Mouse (Mus musculus) forebrain, embryonic 11.5 days (tissue): ENCODE data around the gene Plekhh2. TPM values are rescaled to one million over a fixed set of nuclear protein-coding genes. Genes with fewer than 3 reads are reported as not detected.

Experiments
- ATAC-seq: fragments of 200-750 bp; cut with Nextera tagmentation; replicated peaks from 2 replicates; pipeline ENCODE4 v1.8.0; 2017; ENCODE audit warnings: moderate TSS enrichment; ENCODE audit not compliant: low FRiP score
- DNase-seq: peaks from one replicate; pipeline ENCODE4 v3.0.0-alpha.2; 2017; ENCODE audit warnings: low spot score
- H3K27ac ChIP-seq: fragments of 300-500 bp; sonication (generic); 2 replicates; pipeline ENCODE4 v1.5.1; 2014; ENCODE audit warnings: low read depth, low read length
- H3K27me3 ChIP-seq: fragments of 300-500 bp; sonication (generic); 2 replicates; pipeline ENCODE4 v1.6.1; 2014; ENCODE audit warnings: mild to moderate bottlenecking, low read length, mixed read lengths; ENCODE audit not compliant: control insufficient read depth, insufficient read depth
- H3K36me3 ChIP-seq: fragments of 300-500 bp; sonication (generic); 2 replicates; pipeline ENCODE4 v1.6.1; 2014; ENCODE audit warnings: mild to moderate bottlenecking, low read length, moderate library complexity, mixed read lengths; ENCODE audit not compliant: control insufficient read depth, insufficient read depth
- H3K4me1 ChIP-seq: fragments of 300-500 bp; sonication (generic); replicated peaks from 2 replicates; pipeline ENCODE4 v1.6.1; 2014; ENCODE audit warnings: low read length, mixed read lengths; ENCODE audit not compliant: control insufficient read depth, insufficient read depth
- H3K4me2 ChIP-seq: fragments of 300-500 bp; sonication (generic); 2 replicates; pipeline ENCODE4 v1.6.1; 2014; ENCODE audit warnings: low read depth, mild to moderate bottlenecking, low read length, moderate library complexity, mixed read lengths; ENCODE audit not compliant: severe bottlenecking
- H3K4me3 ChIP-seq: fragments of 300-500 bp; sonication (generic); 2 replicates; pipeline ENCODE4 v1.5.1; 2014; ENCODE audit warnings: low read depth, low read length
- H3K9ac ChIP-seq: fragments of 300-500 bp; sonication (generic); 2 replicates; pipeline ENCODE4 v1.6.1; 2014; ENCODE audit warnings: low read length
- H3K9me3 ChIP-seq: fragments of 300-500 bp; sonication (generic); 2 replicates; pipeline ENCODE4 v1.6.1; 2016; ENCODE audit warnings: low read length, mixed read lengths; ENCODE audit not compliant: control insufficient read depth
- WGBS: fragments of 180-500 bp; shearing (Covaris S2); extraction: QIAGEN DNeasy Blood & Tissue Kit; methylation state at CpG from one replicate; pipeline ENCODE4 v1.1.7; 2014; 5-methylcytosine and 5-hydroxymethylcytosine counted together
- polyA plus RNA-seq: library from polyadenylated mRNA; unstranded; fragments of >200 nt; fragmentation: Nextera tagmentation; extraction: Ambion mirVana; gene quantifications from 2 replicates; pipeline ENCODE4 v1.2.1, GENCODE M21; 2014

Gene Plekhh2
- polyA plus RNA-seq, 1 experiment from 2014 or later = 3.5 TPM

DNA sequence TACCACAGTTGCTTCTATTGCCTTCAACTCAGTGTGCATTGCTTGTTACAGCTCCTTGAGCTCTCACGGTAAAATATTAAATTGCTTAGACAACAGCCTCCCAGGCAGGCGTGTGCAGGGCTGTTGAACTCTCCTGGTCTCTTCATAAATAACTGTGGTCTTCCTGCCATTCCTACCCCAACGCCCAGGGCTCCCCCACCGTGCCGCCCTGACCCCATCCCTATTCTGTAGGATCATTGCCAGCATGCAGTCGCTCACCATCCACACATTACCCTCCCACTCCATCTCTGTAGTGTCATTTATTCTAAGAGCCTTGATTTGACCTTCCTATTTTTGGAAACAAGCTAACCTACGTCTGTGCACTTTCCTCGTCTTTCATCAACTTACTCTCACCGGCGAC lies 153.4 kb downstream of the Plekhh2 start:
- Histone ChIP-seq H3K9me3 (no peaks in the 10 kb centered on the region), H3K27me3 (no peaks in the 10 kb centered on the region), H3K27ac (no peak overlapping the region), H3K9ac (no peak overlapping the region), H3K4me2 (no peak overlapping the region), H3K4me1 (no peaks in the 10 kb centered on the region), H3K36me3 (no peaks in the 10 kb centered on the region), H3K4me3 (no peak overlapping the region)
- ATAC-seq (no peak), DNase-seq (no peak)
- WGBS = 68% methylated on average over 10 of the region's 10 CpGs

DNA sequence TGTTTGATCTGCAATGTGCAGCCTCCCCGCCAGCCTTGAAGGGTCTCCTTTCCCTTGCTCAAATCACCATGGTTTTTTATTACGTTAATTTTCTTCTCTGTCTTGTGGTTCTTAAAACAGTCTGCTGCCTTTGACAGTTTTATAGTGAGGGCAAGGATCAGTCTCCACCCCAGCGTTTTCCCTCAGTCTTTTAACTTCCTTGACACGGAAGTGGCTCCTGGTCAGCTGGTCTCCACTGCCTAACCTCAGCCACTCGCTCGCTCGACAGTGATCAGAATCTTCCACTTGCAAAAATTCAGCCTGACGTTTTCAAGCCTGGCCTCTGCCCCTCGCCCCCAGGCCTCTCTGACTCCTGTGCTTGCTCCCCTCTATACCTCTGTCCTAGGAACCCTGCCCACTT lies 154.0 kb downstream of the Plekhh2 start:
- WGBS = 62% methylated on average over 9 of the region's 9 CpGs
- DNase-seq (no peak), ATAC-seq (no peak)
- H3K27me3 ChIP-seq = no peaks in the 10 kb centered on the region
- no peak overlapping the region for H3K4me3 ChIP-seq
- no peak overlapping the region for H3K27ac ChIP-seq
- H3K9ac ChIP-seq = no peak overlapping the region
- H3K9me3 ChIP-seq = no peaks in the 10 kb centered on the region
- no peaks in the 10 kb centered on the region for H3K36me3 ChIP-seq
- no peak overlapping the region for H3K4me2 ChIP-seq
- no peaks in the 10 kb centered on the region for H3K4me1 ChIP-seq

DNA sequence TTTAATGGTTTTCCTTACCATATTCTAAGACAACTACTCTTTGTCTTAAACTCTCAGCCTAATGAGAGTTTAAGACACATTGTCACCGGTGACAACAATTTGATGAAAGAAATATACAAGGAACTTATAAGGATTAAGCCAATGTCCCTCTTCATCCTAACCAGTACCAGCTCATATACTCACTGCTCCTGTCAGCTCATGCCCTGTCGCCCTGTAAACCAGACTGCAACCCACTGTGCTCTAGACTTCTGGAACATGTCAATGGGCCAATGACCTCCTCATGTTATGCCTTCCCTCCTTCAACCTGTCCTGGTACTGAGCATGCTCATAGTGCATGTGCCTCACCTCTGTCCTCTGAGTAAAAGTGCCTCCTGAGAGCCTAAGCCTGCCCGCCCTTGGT lies 156.2 kb downstream of the Plekhh2 start:
- 92% methylated on average over 3 of the region's 3 CpGs for WGBS
- Histone ChIP-seq H3K9me3 (no peaks in the 10 kb centered on the region), H3K4me1 (no peaks in the 10 kb centered on the region), H3K36me3 (no peaks in the 10 kb centered on the region), H3K27ac (no peak overlapping the region), H3K4me3 (no peak overlapping the region), H3K9ac (no peak overlapping the region), H3K4me2 (no peak overlapping the region), H3K27me3 (no peaks in the 10 kb centered on the region)
- DNase-seq (no peak), ATAC-seq (no peak)

Other genes starting within 250 kb of the Plekhh2 start
- 10.9 and 13.8 TPM in 2 replicates for gene Thada, start 45.7 kb upstream of the Plekhh2 start, polyA plus RNA-seq
- gene Dync2li1, start 114.6 kb downstream of the Plekhh2 start, polyA plus RNA-seq = 35.0 and 41.8 TPM in 2 replicates
- 0.17 and 0.48 TPM in 2 replicates for gene Abcg8, start 164.4 kb downstream of the Plekhh2 start, polyA plus RNA-seq
- 5.1 and 5.9 TPM in 2 replicates for gene Abcg5, start 171.1 kb downstream of the Plekhh2 start, polyA plus RNA-seq